Mouse (Mus musculus) MEL (cell line): ENCODE results near the gene Rpl11. TPM values are rescaled to one million over a fixed set of nuclear protein-coding genes. Genes with fewer than 3 reads are reported as not detected.

Source experiments
- DNase-seq: peaks from one replicate; pipeline ENCODE4 v3.0.0; 2011; ENCODE audit warnings: low read depth, low spot score
- H3K27ac ChIP-seq: 2 replicates; pipeline ENCODE4 v1.5.1; 2012; ENCODE audit warnings: low read depth, mild to moderate bottlenecking, control low read depth, low read length, moderate library complexity; ENCODE audit not compliant: control insufficient read depth
- H3K27me3 ChIP-seq, 2 experiments: fragments of 150-350 bp in 1 of 2; sonication (generic) in 1 of 2; 2 replicates each; pipeline ENCODE4 v1.6.1; 2012; ENCODE audit warnings: low read length in 2 of 2, mild to moderate bottlenecking in 2 of 2, improper control_type of control experiment in 1 of 2, moderate library complexity in 1 of 2; ENCODE audit not compliant: insufficient read depth in 2 of 2, control insufficient read depth in 1 of 2
- H3K36me3 ChIP-seq, 2 experiments: 2 replicates each; pipeline ENCODE4 v1.6.1; 2012 to 2014; ENCODE audit warnings: low read length in 2 of 2, improper control_type of control experiment in 1 of 2, inconsistent platforms in 1 of 2, mild to moderate bottlenecking in 1 of 2; ENCODE audit not compliant: insufficient read depth in 2 of 2, control insufficient read depth in 1 of 2
- H3K4me1 ChIP-seq, 2 experiments: fragments of 150-350 bp in 1 of 2; sonication (generic) in 1 of 2; 2 replicates each; pipeline ENCODE4 v1.6.1; 2012; ENCODE audit warnings: low read length in 2 of 2, improper control_type of control experiment in 1 of 2, mild to moderate bottlenecking in 1 of 2; ENCODE audit not compliant: insufficient read depth in 2 of 2, control insufficient read depth in 1 of 2
- H3K4me3 ChIP-seq, 2 experiments: fragments of 150-350 bp in 1 of 2; sonication (generic) in 1 of 2; 2 replicates each; pipeline ENCODE4 v1.5.1; 2012; ENCODE audit warnings: low read depth in 2 of 2, low read length in 2 of 2, mild to moderate bottlenecking in 2 of 2, moderate library complexity in 2 of 2, control low read depth in 1 of 2, improper control_type of control experiment in 1 of 2; ENCODE audit not compliant: control insufficient read depth in 1 of 2, insufficient read depth in 1 of 2
- H3K79me2 ChIP-seq: 2 replicates; pipeline ENCODE4 v1.6.1; 2012; ENCODE audit warnings: mild to moderate bottlenecking, low read length, moderate library complexity; ENCODE audit not compliant: control insufficient read depth, poor library complexity, insufficient read depth
- H3K9ac ChIP-seq: 2 replicates; pipeline ENCODE4 v1.6.1; 2012; ENCODE audit warnings: low read depth, mild to moderate bottlenecking, control low read depth, low read length, moderate library complexity; ENCODE audit not compliant: control insufficient read depth, poor library complexity, severe bottlenecking
- H3K9me3 ChIP-seq: fragments of 150-350 bp; sonication (generic); replicated peaks from 2 replicates; pipeline ENCODE4 v1.6.1; 2012; ENCODE audit warnings: mild to moderate bottlenecking, low read length, improper control_type of control experiment, moderate library complexity; ENCODE audit not compliant: insufficient read depth
- CHD1 ChIP-seq: IDR thresholded peaks from 2 replicates; pipeline ENCODE4 v1.6.1; 2012; ENCODE audit warnings: low read depth, mild to moderate bottlenecking, inconsistent platforms, low read length, improper control_type of control experiment
- EP300 ChIP-seq, 2 experiments: IDR thresholded peaks; 2 replicates each; pipeline ENCODE4 v1.6.1; 2011; ENCODE audit warnings: improper control_type of control experiment in 2 of 2, low read length in 2 of 2, low read depth in 1 of 2, mild to moderate bottlenecking in 1 of 2
- ETS1 ChIP-seq: IDR thresholded peaks from 2 replicates; pipeline ENCODE4 v1.6.1; 2012; ENCODE audit warnings: low read depth, mild to moderate bottlenecking, inconsistent platforms, low read length, improper control_type of control experiment, moderate library complexity
- GATA1 ChIP-seq: IDR thresholded peaks from 2 replicates; pipeline ENCODE4 v1.6.1; 2011; ENCODE audit warnings: low read depth, low read length, improper control_type of control experiment
- MEF2A ChIP-seq: IDR thresholded peaks from 2 replicates; pipeline ENCODE4 v1.6.1; 2014; ENCODE audit warnings: low read depth, mild to moderate bottlenecking, inconsistent platforms, low read length, improper control_type of control experiment; ENCODE audit not compliant: poor library complexity, insufficient replicate concordance, severe bottlenecking; ENCODE audit errors: extremely low read depth
- MXI1 ChIP-seq: IDR thresholded peaks from 2 replicates; pipeline ENCODE4 v1.6.1; 2011; ENCODE audit warnings: mild to moderate bottlenecking, low read depth, low read length, improper control_type of control experiment
- NELFE ChIP-seq: IDR thresholded peaks from 2 replicates; pipeline ENCODE4 v1.6.1; 2011; ENCODE audit warnings: low read depth, low read length, improper control_type of control experiment
- NRF1 ChIP-seq: IDR thresholded peaks from 2 replicates; pipeline ENCODE4 v1.6.1; 2014; ENCODE audit warnings: low read depth, mild to moderate bottlenecking, inconsistent platforms, low read length, improper control_type of control experiment, moderate library complexity; ENCODE audit not compliant: poor library complexity, insufficient read depth, severe bottlenecking
- POLR2AphosphoS2 ChIP-seq: IDR thresholded peaks from 2 replicates; pipeline ENCODE4 v1.6.1; 2011; ENCODE audit warnings: low read length, improper control_type of control experiment
- POLR2AphosphoS5 ChIP-seq: IDR thresholded peaks from 2 replicates; pipeline ENCODE4 v1.6.1; 2012; ENCODE audit warnings: low read depth, borderline replicate concordance, mild to moderate bottlenecking, inconsistent platforms, low read length, moderate library complexity, mixed read lengths
- TCF12 ChIP-seq: IDR thresholded peaks from 2 replicates; pipeline ENCODE4 v1.6.1; 2014; ENCODE audit warnings: low read depth, mild to moderate bottlenecking, inconsistent platforms, low read length, improper control_type of control experiment, moderate library complexity
- UBTF ChIP-seq: IDR thresholded peaks from 2 replicates; pipeline ENCODE4 v1.6.1; 2012; ENCODE audit warnings: low read depth, mild to moderate bottlenecking, inconsistent platforms, low read length, improper control_type of control experiment, moderate library complexity, borderline replicate concordance; ENCODE audit not compliant: insufficient read depth
- polyA plus RNA-seq, 2 experiments: library from polyadenylated mRNA; stranded (reverse) in 1 of 2; unstranded in 1 of 2; fragments of >175 nt in 1 of 2; fragments of >200 nt in 1 of 2; gene quantifications; 2 replicates each; pipeline versions ENCODE4 v1.2.1 to v1.2.4; 2012; ENCODE audit warnings: low replicate concordance in 2 of 2, low read depth in 1 of 2; ENCODE audit not compliant: insufficient read length in 2 of 2, insufficient read depth in 1 of 2, missing spikeins in 1 of 2
- total RNA-seq: library from RNA; depleted of rRNA; stranded (reverse); fragments of 300-350 nt; gene quantifications from 2 replicates; pipeline ENCODE4 v1.2.3, GENCODE M21; 2012

Gene Rpl11
- total and polyA plus RNA-seq, 3 experiments = 2,003 to 2,603 TPM; not detected in 1

GRCm38 (mm10) chr4:136083269-136084105 is 30.3 kb upstream of the Rpl11 start:
- H3K4me3 ChIP-seq = peak overlapping the region in 1 of 2 experiments; percentile 24; a peak in 1 of 4 replicates
- TF ChIP-seq GATA1 (peak; percentile 28; the same call in 1 of the 2 replicates), POLR2AphosphoS2 (no peak), MXI1 (no peak), EP300 (IDR thresholded peaks at IDR 0.05; ENCODE audit: low read depth in 1 of 2, low read length in 2 of 2) (peak; percentile 5 to 23; a peak in 2 of 4 replicates), ETS1 (0 out of 2 replicates have a peak, but pooled peaks have one; percentile 46), NELFE (no peak), UBTF (no peak), NRF1 (peak; percentile 64), CHD1 (no peak)
- H3K9me3 ChIP-seq = no peaks in the 10 kb centered on the region
- H3K27me3 ChIP-seq = peaks cover 6 to 9% of the 10 kb centered on the region in 2 experiments
- peaks cover 0 to 16% of the 10 kb centered on the region in 2 experiments; a peak in 2 of 4 replicates for H3K4me1 ChIP-seq
- DNase-seq = peak; percentile 76
- H3K27ac ChIP-seq = peak overlapping the region; percentile 28
- no peaks in the 10 kb centered on the region for H3K79me2 ChIP-seq
- peaks cover 0 to 5% of the 10 kb centered on the region in 2 experiments; a peak in 2 of 4 replicates for H3K36me3 ChIP-seq
- no peak overlapping the region for H3K9ac ChIP-seq

- Histone ChIP-seq H3K36me3 (peaks cover 0 to 5% of the 10 kb centered on the region in 2 experiments; a peak in 2 of 4 replicates), H3K4me3 (no peak overlapping the region), H3K27me3 (peaks cover 6 to 9% of the 10 kb centered on the region in 2 experiments), H3K27ac (no peak overlapping the region), H3K9ac (no peak overlapping the region), H3K79me2 (no peaks in the 10 kb centered on the region), H3K4me1 (peaks cover 0 to 16% of the 10 kb centered on the region in 2 experiments; a peak in 2 of 4 replicates), H3K9me3 (no peaks in the 10 kb centered on the region)
- DNase-seq = peak; percentile 37
- no peak for TF ChIP-seq POLR2AphosphoS5
- TF ChIP-seq TCF12 = peak; percentile 34
- TF ChIP-seq MEF2A = no peak
- peak; percentile 58; the same call in 1 of the 2 replicates for TF ChIP-seq NRF1
These were observed 28.5 kb upstream of the Rpl11 start for GRCm38 (mm10) chr4:136081729-136082128.
